Mouse (Mus musculus): ENCODE data around the gene Atic.

The Atic gene

DNA sequence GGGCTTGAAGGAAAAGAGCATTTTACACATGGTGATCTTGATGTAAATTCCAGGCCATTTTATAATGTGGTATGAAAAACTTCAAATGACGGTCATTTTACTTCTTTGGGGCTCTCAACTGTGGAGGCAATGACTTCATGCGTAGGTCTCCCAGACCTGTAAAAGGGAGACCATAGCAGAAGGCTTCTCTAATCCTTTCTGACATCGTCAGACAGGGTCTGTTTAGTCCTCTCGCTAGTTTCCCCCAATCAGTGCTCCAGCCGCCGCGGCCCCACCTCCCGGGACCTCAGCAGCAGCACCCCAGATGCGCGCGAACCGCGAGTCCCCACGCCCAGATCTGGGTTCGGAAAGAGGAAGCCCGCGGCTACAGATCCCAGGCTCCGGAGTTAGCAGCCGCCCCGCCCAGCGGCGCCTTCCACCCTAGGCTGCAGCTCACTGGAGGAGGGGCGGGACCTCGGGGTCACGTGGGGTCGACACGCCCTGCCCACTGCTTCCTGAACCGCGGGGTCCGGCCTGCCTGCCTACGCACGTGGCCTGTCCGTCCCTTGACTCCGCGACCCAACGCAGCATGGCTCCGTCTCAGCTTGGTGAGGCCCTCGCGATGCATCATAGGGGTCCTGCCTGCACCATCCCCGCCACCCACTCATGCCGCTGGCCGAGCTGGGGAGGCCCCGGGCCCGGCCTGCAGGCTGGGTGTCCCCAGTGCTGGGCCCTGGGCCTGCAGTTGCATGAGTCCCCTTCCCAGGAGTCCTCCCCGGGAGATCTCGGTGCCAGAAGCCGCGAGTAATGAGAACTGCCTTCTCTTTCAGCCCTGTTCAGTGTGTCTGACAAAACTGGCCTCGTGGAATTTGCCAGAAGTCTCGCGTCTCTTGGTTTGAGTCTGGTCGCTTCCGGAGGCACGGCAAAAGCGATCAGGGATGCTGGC lies at the start of gene Atic:
Gene Atic (plus strand): TSS at position 463 of the 925 bp plus-strand sequence.
- in situ Hi-C loops (cut with MboI, MseI) = loop anchor here (5.0 to 25.0 kb wide), 7 partner anchors 445 to 1770 kb away; partner anchors contain the start of genes Bard1 (in 2 of the 2), Ankar (in 1 of the 2), Rpl37a (in 1 of the 2) and Xrcc5 (in 1 of the 2)

DNA sequence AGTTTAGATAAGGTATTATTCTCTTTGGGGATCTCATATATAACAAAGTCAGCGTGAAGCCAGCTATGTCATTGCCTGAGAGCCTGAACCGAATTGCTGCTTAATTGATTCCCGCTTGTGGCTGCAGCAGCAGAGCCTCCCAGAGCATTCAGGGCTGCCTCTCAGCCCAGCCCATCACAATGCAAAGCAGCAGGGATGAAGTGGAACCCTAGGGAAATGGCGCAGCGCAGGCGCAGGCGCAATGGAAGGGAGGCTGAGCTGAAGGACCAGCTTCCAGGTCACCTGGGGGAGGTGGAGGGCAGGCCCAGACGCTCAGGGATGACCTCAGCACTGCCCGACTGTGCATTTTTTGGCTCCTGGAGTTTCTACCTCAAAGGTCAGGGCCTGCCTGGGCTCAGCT lies 49.7 kb upstream of the Atic start:
- in situ Hi-C loops (cut with MboI, MseI) = loop anchor here in 1 of 2 experiments (5.0 to 25.0 kb wide), 3 partner anchors 222 to 715 kb away; no protein-coding TSS in a partner anchor

DNA sequence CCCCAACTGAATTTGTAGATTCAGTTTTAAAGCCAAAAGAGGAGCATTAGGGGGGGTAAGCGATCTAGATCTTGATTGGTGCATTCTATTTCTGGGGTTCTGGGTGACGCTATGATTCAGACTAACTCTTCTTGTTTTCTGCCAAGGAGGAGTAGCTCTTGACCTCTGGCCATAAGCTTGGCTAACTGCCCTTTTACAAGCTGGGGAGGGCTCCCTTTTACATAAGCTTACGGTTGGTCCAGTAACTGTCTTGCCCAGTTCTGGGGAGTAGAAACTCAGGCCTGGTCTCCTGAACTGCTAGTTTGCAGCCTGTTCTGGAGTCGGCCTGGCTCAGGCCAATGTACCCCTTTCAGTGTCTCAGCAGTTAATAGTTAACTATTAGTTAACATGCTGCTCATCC lies 41.9 kb upstream of the Atic start:
- in situ Hi-C loops (cut with MboI, MseI) = loop anchor here (10.0 to 25.0 kb wide), 2 partner anchors 597 to 1910 kb away; no protein-coding TSS in a partner anchor

GRCm38 (mm10) chr1:71528808-71529648 lies 27.9 kb upstream of the Atic start:
- in situ Hi-C loops (cut with MboI, MseI) = loop anchor here in 1 of 2 experiments (25.0 kb wide), 1 partner anchor 1742 kb away; no protein-coding TSS in a partner anchor

GRCm38 (mm10) chr1:71530779-71531178 lies 26.2 kb upstream of the Atic start:
- in situ Hi-C loops (cut with MboI, MseI) = loop anchor here in 1 of 2 experiments (25.0 kb wide), 1 partner anchor 1743 kb away; no protein-coding TSS in a partner anchor

- in situ Hi-C loops (cut with MboI, MseI) = loop anchor here in 1 of 2 experiments (25.0 kb wide), 1 partner anchor 1744 kb away; no protein-coding TSS in a partner anchor
Observed at GRCm38 (mm10) chr1:71531653-71532052, 25.3 kb upstream of the Atic start.

DNA sequence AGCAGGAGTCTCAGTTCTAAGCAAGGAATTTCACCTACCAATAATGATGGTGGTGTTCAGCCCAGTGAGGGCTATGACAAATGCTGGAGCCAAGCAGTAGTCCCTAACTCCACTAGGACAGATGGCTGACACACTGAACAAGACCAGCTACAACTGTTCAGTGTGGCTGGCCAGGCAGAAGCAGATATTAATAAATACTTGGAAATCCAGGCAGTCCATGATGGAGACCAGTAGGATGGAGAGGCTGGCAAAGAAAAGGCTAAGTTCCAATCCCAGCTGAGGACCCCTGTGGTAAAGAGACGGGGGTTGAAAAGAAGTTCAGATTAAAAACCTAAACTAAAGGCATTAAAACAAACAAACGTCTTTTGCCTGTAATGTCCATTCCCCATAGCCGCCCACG lies 17.3 kb upstream of the Atic start:
- in situ Hi-C loops (cut with MboI, MseI) = loop anchor here in 1 of 2 experiments (25.0 kb wide), 1 partner anchor 1752 kb away; no protein-coding TSS in a partner anchor

DNA sequence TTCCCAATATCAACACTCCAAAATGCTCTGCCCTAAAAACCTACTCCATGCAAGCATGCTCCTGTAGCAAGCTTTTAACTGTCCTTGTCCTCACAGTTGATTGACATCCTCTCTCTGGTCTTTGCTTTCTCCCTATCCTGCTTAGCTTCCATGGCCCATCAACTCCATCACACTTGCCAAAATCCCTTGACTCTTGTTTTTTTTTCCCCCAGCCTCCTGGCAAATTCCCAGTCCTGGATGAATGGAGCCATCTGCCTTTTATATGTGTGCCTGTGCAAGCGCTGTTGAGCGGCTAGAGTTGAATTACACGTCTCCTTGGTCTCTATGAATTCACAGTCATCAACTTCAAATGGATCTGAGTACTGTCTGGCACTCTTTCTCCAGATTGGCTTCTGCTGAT lies 16.5 kb upstream of the Atic start:
- in situ Hi-C loops (cut with MboI, MseI) = loop anchor here in 1 of 2 experiments (25.0 kb wide), 1 partner anchor 1753 kb away; no protein-coding TSS in a partner anchor

GRCm38 (mm10) chr1:71550626-71551195 lies 6.2 kb upstream of the Atic start:
- in situ Hi-C loops (cut with MboI, MseI) = loop anchor here (5.0 to 25.0 kb wide), 7 partner anchors 438 to 1763 kb away; partner anchors contain the start of genes Ankar (in 1 of the 2), Bard1 (in 1 of the 2), Rpl37a (in 1 of the 2) and Xrcc5 (in 1 of the 2)

DNA sequence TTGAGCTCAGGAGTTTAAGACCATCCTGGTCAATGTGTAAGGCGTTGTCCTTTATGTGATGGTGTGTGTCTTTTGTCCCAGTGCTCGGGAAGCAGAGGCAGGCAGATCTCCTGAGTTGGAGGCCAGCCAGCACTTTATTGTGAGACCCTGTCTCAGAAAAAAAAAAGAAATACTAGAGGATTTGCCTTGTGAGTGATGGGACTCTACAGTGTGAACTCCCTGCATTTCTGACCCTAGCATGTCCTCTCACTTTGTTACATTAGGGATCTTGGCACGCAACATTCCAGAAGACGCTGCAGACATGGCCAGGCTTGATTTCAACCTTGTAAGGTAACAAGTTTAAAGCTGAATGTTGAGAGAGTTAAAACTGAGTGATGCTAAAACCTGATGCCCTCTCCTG lies 3.7 kb downstream of the Atic start:
- in situ Hi-C loops (cut with MboI, MseI) = loop anchor here (25.0 kb wide), 4 partner anchors 448 to 1773 kb away; partner anchors contain the start of genes Ankar (in 1 of the 2), Bard1 (in 1 of the 2) and Rpl37a (in 1 of the 2)

GRCm38 (mm10) chr1:71564291-71564690 lies 7.3 kb downstream of the Atic start:
- in situ Hi-C loops (cut with MboI, MseI) = loop anchor here (25.0 kb wide), 4 partner anchors 452 to 1777 kb away; partner anchors contain the start of genes Ankar (in 1 of the 2), Bard1 (in 1 of the 2) and Rpl37a (in 1 of the 2)

DNA sequence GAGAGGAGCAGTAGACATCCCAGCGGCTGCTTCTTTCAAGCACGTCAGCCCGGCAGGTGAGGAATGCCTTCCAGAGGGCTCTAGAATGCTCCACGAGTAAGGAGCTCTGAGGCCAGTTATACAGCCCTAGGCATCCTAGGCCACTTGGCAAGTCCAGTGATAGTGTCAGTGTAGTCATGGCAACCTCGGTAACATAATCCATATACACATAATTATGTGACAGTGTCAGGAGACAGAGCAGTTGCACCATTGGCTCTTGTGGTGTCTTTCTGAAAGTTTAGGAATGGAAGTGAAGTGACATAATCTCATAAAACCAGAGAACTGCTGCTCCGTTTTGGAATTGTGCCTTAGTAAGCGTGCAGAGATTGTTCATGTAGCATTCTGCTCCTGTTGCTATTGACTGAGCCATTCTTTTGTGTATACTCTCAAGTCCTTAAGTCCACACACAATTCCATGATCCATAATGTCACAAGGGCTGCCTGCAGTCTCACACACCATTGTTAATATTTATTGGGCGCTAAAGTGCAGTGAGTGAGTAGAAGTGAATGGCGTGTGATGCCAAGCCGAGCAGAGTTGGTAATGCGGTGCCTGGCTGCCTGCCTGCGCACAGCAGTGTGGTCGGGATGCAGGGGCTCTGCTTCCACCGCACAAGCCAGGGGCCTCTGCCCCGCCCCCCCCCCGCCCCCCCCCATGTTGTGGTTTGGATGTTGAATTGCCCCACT lies 11.1 kb downstream of the Atic start:
- in situ Hi-C loops (cut with MboI, MseI) = loop anchor here (25.0 kb wide), 4 partner anchors 456 to 1781 kb away; partner anchors contain the start of genes Ankar (in 1 of the 2), Bard1 (in 1 of the 2) and Rpl37a (in 1 of the 2)

GRCm38 (mm10) chr1:71570116-71570515 lies 13.2 kb downstream of the Atic start:
- in situ Hi-C loops (cut with MboI, MseI) = loop anchor here (10.0 to 25.0 kb wide), 5 partner anchors 458 to 1783 kb away; partner anchors contain the start of genes Ankar (in 1 of the 2), Bard1 (in 1 of the 2) and Rpl37a (in 1 of the 2)

DNA sequence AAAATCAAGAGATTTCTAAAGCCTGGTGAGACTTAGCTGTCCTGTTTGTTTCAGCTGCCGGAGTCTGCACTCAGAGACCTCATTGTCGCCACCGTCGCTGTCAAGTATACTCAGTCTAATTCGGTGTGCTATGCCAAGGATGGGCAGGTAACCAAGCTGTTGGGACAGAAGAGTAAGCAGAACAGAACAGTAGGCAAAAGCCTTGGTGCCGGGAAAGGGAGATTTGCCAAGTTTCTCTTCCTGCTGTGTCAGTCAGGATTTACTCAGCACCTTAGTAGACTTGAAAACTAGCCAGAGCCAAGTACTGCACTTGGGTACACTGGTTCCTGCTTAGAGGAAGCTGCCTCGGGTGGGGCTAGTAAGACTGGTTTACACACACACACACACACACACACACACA lies 19.0 kb downstream of the Atic start:
- in situ Hi-C loops (cut with MboI, MseI) = loop anchor here in 1 of 2 experiments (10.0 kb wide), 1 partner anchor 1029 kb away; no protein-coding TSS in a partner anchor

GRCm38 (mm10) chr1:71576837-71577236 lies 19.9 kb downstream of the Atic start:
- in situ Hi-C loops (cut with MboI, MseI) = loop anchor here in 1 of 2 experiments (10.0 kb wide), 1 partner anchor 1028 kb away; no protein-coding TSS in a partner anchor

DNA sequence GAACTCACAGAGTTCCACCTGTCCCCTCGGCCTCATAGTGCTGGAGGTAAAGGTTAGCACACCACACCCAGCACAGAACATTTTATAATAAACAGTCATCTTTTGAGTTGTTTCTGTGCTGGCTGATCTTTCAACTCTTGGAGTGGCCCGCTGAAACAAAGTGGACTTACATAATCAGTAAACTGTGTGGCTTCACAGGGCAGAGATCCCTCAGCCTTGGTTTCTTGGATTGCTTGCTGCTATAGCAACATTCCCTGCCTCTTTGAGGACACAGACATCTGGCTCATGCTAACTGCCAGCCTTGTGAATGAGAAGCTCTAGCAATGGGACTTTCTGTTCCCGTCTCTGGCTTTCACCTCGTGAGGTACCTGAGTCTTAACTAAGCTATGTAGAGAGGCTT lies 22.6 kb downstream of the Atic start:
- in situ Hi-C loops (cut with MboI, MseI) = loop anchor here in 1 of 2 experiments (10.0 kb wide), 1 partner anchor 1025 kb away; no protein-coding TSS in a partner anchor

DNA sequence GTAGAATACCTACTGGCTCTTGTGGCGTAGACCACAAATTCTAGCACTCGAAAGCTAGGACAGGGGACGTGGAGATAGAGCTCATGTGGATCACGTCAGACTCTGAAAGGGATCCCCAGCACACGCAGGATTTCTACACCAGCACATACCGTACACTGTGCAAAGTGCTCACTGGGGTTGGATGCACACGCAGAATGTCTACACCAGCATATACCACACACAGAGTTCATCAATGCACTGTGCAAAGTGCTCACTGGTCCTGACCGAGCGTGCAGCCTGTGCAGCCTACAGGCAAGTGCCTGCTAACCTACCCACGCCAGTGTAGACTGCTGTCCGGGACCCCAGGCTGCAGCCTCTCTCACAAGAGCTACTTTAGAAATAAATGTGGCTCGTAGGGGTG lies 23.5 kb downstream of the Atic start:
- in situ Hi-C loops (cut with MboI, MseI) = loop anchor here in 1 of 2 experiments (10.0 kb wide), 1 partner anchor 544 kb away; no protein-coding TSS in a partner anchor

- in situ Hi-C loops (cut with MboI, MseI) = loop anchor here in 1 of 2 experiments (10.0 kb wide), 1 partner anchor 541 kb away; no protein-coding TSS in a partner anchor
Observed at GRCm38 (mm10) chr1:71583302-71583701, 26.4 kb downstream of the Atic start.

DNA sequence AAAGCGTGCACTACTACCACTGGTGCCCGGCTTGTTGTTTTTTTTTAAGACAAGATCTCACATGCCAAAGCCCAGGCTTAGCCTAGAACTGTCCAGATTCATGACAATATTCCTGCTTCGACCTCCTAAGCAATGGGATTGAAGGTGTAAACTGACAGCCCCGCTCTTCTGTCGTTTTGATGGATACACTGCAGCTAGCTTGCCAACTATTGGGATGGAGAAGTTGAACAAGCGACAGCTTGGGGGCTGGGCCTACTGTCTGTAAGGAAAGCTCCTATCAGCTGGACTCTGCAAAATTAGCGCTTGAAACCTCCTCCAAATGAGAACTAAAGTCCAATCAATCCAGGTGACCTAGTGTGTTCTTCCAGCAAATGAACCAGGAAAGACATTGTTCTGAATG lies 26.9 kb downstream of the Atic start:
- in situ Hi-C loops (cut with MboI, MseI) = loop anchor here in 1 of 2 experiments (10.0 kb wide), 1 partner anchor 541 kb away; no protein-coding TSS in a partner anchor
